Mouse (Mus musculus) cerebellum, adult (tissue): ENCODE measurements around the gene Eif4a2.

ENCODE experiments used
- ATAC-seq: cut with Nextera tagmentation; 2 replicates; pipeline ENCODE4 v1.9.2; 2017; ENCODE audit warnings: mild to moderate bottlenecking, moderate library complexity, mixed read lengths; ENCODE audit not compliant: insufficient number of reproducible peaks, low FRiP score, low TSS enrichment

Eif4a2 gene

GRCm38 (mm10) chr16:23103038-23103745, 4.1 kb upstream of the Eif4a2 start:
- no peak for ATAC-seq

- ATAC-seq: no peak
Observed at GRCm38 (mm10) chr16:23103841-23104240, 3.4 kb upstream of the Eif4a2 start.

- ATAC-seq: no peak
Observed at GRCm38 (mm10) chr16:23106121-23106520, 1.1 kb upstream of the Eif4a2 start.

GRCm38 (mm10) chr16:23107946-23108759, 909 bp downstream of the Eif4a2 start:
- peak; percentile 83 for ATAC-seq

GRCm38 (mm10) chr16:23108943-23109342, 1.7 kb downstream of the Eif4a2 start:
- ATAC-seq: no peak

- no peak for ATAC-seq
Observed at GRCm38 (mm10) chr16:23109350-23110280, 2.4 kb downstream of the Eif4a2 start.

GRCm38 (mm10) chr16:23112348-23112747, 5.1 kb downstream of the Eif4a2 start:
- no peak for ATAC-seq

- ATAC-seq: no peak
Observed at GRCm38 (mm10) chr16:23112861-23113435, 5.7 kb downstream of the Eif4a2 start.

GRCm38 (mm10) chr16:23113903-23114302, 6.7 kb downstream of the Eif4a2 start:
- no peak for ATAC-seq

- no peak for ATAC-seq
Observed at GRCm38 (mm10) chr16:23114339-23115171, 7.3 kb downstream of the Eif4a2 start.

GRCm38 (mm10) chr16:23115486-23115885, 8.2 kb downstream of the Eif4a2 start:
- ATAC-seq: no peak

GRCm38 (mm10) chr16:23117173-23117572, 9.9 kb downstream of the Eif4a2 start:
- ATAC-seq: no peak

GRCm38 (mm10) chr16:23122446-23122845, 15.2 kb downstream of the Eif4a2 start:
- ATAC-seq: no peak

GRCm38 (mm10) chr16:23123104-23123503, 15.9 kb downstream of the Eif4a2 start:
- ATAC-seq: no peak

GRCm38 (mm10) chr16:23124398-23124797, 17.2 kb downstream of the Eif4a2 start:
- ATAC-seq: no peak

GRCm38 (mm10) chr16:23127311-23127672, 20.0 kb downstream of the Eif4a2 start:
- ATAC-seq: no peak

- ATAC-seq: peak; percentile 96
Observed at GRCm38 (mm10) chr16:23127673-23128375, 20.6 kb downstream of the Eif4a2 start, which contains the start of gene Rfc4. Gene Rfc4 (minus strand): TSS chr16:23127737.

- ATAC-seq: no peak
Observed at GRCm38 (mm10) chr16:23130303-23130702, 23.1 kb downstream of the Eif4a2 start.

GRCm38 (mm10) chr16:23132336-23132735, 25.1 kb downstream of the Eif4a2 start:
- no peak for ATAC-seq
